Mouse (Mus musculus): Measurements from ENCODE around the gene Pcsk2.

Pcsk2 gene

DNA sequence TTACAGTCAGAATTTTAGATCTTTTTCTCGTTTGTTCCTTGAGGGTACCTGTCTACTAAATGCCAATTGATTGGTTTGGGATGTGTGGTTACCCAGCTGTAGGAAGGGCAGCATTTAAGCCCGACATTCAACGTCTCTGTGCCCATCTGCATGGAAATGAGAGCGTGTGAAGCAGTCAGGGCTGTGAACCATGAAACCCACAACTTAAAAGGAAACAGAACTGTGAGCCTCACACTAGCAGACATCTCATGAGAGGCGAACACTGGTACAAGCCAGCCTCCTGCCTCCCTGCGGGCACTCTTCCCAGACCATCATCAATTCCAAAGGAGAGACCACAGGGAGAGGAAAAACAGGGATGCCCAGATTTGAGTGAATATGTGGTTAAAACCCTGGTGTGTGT, 294.9 kb downstream of the Pcsk2 start:
- DNase-seq, result no peak

DNA sequence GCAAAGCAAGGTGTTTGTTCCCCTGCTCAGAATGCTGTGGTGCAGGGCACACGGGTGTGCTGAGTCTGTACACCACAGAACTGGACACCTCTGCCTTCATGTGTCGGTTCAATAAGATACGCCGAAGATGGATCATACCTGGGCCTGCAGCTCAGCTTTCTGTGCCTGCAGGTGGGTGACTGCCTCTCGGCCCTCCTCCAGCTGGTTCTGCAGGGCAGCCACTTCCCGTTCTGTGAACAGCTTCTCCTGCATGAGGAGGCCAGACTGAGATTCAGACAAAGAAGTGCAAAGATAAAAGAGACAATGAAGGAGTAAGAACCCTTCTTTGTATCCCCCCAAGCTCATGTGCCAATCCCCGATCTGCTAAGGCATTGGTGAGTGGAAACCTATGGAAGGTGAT, 295.6 kb downstream of the Pcsk2 start:
- DNase-seq, result no peak

DNA sequence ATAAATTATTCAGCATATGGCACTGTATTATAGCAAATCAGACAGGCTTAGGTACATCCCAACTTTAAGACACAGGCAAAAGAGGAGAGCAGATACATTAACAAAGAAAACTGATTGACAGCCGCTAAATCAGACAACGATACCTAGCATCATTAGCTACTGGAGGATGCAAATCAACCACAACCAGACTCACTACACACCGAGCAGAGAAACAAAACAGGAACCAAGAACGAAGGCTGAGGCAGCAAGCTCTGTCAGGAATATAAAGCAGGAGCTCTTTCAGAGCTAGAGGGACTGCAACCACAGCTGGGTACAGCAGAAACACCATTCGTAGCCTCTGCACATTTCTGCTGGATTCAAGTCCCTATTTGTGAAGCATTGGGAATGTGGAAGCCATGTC, 298.8 kb downstream of the Pcsk2 start:
- no peak for DNase-seq

DNA sequence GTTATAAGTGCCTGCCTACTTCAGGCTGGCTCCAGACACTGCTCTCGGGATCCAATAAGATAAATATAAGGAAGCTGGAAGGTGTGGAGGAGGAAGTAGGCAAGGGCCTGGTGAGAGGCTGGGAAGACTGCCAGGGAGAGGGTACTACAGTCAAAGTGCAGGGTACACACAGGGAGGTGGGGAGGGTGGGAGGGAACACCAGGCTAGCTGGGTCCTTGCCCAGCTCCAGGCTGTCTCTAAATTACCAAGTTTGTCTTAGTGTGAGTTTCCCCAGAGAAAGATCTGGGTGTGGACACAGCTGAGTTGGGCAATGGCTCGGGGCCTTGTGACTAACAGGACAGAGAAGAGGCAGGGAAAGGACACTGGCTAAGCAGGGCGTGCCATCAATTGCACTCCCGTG, 300.8 kb downstream of the Pcsk2 start:
- peak; percentile 33 for DNase-seq

DNA sequence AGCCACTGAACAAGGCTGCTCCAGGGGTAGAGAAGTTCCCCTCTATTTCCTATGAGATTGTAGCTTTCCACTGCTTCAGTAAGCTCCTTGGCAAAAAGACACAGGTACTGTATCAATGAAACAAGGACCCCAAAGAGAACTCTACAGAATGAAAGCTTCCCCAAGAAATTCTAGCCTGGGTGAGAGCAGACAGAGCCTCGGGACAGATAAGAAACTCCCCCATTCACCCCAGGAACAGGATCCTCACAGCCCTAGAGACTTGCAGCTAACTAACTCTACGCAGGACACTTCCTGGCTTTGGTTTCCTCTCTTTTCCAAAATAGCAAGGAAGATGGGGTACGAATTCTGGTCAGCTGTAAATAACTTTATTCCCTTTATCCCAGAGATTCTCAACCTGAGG, 301.3 kb downstream of the Pcsk2 start:
- no peak for DNase-seq

DNA sequence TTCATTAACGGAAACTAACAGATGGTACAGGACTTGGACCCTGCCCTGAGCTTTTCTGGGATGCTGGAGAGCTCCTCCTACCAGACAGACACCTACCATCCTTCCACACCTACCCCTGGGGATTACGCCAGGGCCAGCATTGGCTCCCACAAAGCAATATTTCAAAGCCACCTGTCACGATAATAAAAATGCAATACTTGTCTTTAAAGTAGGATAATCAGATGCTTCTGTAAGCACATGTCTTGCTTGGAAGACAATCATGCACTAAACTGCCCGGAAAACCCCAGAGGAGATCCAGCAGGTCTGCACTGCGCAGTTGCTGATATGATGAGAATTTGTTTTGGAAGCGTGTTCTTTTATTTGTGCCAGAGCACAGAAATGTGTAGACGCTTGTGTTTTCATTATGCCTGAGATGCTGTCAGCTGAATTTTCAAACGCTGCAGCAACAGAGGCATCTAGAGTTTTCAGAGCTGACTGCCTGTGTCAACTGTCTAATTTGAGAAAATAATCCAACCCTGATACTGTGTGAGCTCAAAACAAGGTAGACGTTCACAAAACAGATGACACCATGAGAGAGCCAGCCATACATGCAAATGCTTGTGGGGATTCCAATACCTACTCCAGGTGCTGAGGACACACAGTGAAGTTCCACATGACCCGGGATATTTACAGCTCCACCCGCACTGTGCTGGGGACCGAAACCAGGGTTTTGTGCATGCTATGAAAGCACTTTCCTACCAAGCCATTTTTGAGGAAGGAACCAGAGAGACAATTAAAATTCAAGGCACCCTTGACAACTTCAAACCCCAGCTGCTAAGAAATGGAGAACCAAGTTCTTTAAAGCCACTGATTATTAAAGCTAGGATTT, 305.6 kb downstream of the Pcsk2 start:
- DNase-seq, result no peak

DNA sequence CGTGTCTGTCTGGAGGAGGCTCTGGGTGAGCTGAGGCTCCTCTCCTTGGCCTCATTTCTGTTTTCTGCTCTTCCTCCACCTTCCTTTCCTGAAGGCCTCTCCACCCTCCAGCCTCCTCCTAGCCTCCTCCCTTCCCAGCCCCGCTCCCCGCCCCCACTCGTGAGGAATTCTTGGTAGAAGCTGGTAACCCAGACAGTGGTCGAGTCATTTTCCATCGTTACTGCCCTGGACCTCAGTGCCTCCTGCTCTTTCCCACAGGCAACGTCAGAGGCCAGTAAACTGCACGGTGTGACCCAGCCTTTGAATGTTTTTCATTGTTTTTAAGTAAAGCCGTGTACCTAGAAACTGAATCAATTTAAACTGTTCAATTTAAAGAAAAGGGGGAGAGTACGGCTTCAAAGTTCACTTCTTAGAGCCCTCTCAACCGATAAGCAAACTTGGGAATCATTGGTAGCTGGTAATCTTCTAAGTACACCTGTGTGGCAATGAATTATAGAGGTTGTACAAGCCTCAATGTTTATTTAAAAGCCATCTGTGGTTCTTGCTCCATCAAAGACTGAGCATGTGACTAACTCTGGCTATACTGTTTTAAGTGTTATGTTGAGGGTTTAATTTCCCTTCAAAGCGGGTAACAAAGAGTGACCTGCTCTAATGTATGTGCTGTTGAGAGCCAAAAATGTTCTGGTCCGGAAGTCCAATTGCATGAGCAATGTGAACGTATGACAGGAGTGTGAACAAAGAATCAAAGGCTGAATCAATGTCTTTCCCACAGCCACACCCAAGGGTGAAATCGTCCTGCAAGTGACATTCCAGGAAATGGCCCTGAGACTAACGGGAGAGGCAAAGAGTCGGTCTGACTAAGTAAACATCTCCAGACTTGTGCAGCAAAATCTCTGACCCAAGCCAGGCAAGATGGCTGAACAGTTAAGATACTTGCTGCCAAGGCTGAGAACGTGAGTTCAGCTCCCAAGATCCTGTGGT, 306.6 kb downstream of the Pcsk2 start:
- no peak for DNase-seq

DNA sequence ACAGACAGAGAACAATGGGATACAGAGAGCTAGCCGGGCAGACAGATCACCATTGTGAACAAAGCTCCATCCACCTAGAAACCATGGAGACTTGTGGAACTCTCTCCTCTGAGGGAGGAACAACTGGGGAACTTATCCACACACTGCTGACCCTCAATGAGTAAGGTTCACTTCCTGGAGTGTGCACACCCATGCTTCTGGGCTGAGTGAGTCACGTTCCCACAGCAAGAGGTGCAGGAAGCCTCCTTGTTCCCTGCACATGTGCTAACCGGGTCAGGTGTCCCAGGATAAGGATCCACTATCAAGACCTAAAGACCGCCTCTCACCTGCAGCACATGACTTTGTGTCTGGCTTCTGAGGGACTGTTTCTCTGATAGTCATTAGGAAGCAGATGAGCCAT, 307.5 kb downstream of the Pcsk2 start:
- DNase-seq, result no peak

DNA sequence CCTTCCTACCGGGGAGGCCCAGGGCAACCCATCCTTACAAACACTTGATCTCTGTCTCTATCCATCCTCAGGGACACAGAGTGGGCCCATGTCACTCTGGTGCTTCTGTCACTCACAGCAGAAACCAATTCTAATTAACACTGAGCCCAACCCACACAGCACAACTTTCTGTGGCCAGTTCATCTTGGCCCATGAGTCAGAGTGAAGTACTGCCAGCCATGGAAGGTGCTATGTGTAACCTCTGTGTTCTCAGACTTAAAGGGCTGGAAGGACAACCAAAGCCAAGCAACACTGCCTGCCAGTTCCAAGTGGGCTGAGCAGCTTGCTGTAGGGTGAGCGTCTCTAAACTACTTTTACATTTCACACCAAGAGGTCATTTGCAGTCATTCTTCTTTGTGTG, 313.2 kb downstream of the Pcsk2 start:
- no peak for DNase-seq

DNA sequence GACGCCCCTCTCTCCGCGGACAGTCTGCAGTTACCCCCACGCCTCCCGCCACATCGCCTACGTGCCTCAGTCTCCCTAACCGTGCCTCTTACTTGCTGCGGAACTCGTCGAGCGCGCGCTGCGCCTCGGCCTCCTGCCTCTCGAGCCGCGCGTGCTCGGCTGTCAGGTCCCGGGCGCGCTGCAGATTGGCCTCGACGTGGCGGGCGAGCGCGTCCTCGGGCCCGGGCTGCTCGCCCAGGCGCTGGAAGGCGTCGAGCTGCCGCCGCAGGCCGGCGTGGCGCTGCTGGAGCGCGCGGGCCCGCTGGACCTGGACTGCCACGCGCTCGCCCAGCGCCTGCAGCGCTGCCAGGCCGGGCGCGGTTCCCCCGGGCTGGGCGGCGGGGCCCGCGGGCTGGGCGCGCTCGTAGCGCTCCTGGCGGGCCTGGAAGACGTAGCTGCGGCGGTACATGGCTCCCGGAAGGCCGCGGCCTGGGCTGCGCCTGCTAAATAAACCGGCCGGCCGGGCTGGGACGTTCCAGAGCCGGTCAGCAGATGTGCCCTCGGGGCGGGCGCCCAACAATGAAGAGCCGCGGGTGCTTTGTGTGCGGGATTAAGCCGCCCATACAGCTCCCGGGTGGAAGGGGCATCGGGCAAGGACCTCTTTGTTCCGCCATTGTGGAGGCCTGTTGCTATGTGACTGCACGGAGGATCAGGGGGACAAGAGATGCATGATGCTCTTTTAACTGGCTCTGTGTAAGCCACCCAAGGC, 316.7 kb downstream of the Pcsk2 start, which contains the start of gene Bfsp1:
Gene Bfsp1, minus strand, starts transcription at position 690 of the 748 bp plus-strand sequence.
- peak; percentile 49 for DNase-seq

DNA sequence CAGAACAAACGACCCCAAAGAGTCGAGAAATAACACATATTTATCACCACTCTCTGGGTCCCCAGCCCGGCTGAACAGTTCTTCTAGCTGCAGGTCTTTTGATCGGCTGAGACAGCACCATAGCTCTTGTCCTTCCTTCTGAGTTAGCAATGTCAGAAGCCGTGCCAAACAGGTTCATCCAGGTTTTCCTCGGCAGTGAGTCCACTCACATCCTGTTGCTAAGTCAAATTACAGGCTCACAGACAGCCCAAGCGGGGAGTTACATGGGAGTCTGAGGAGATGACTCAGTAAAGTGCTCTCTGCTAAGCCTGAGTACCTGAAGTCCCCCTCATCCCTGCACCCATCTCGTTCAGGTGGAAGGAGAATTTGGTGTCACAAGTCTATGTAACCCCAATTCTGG, 318.6 kb downstream of the Pcsk2 start:
- no peak for DNase-seq
